Mouse (Mus musculus) forebrain, postnatal 0 days (tissue): ENCODE measurements around the gene Snrnp35. TPM values are rescaled to one million over a fixed set of nuclear protein-coding genes. Genes with fewer than 3 reads are reported as not detected.

Experiments used
- ATAC-seq: fragments of 200-750 bp; cut with Nextera tagmentation; 2 replicates; pipeline ENCODE4 v1.8.0; 2017; ENCODE audit warnings: mild to moderate bottlenecking, moderate library complexity
- DNase-seq: peaks from one replicate; pipeline ENCODE4 v3.0.0-alpha.2; 2015
- H3K27ac ChIP-seq: fragments of 300-500 bp; sonication (generic); 2 replicates; pipeline ENCODE4 v1.5.1; 2014; ENCODE audit warnings: low read depth, mild to moderate bottlenecking, antibody characterized with exemption, low read length, moderate library complexity, mixed read lengths
- H3K27me3 ChIP-seq: fragments of 300-500 bp; sonication (generic); 2 replicates; pipeline ENCODE4 v1.6.1; 2014; ENCODE audit warnings: mild to moderate bottlenecking, low read length, mixed read lengths; ENCODE audit not compliant: insufficient read depth
- H3K36me3 ChIP-seq: fragments of 300-500 bp; sonication (generic); 2 replicates; pipeline ENCODE4 v1.6.1; 2014; ENCODE audit warnings: mild to moderate bottlenecking, moderate library complexity; ENCODE audit not compliant: insufficient read depth
- H3K4me1 ChIP-seq: fragments of 300-500 bp; sonication (generic); 2 replicates; pipeline ENCODE4 v1.6.1; 2014; ENCODE audit warnings: antibody characterized with exemption; ENCODE audit not compliant: insufficient read depth
- H3K4me2 ChIP-seq: fragments of 300-500 bp; sonication (generic); 2 replicates; pipeline ENCODE4 v1.6.1; 2014; ENCODE audit warnings: low read depth, mild to moderate bottlenecking, moderate library complexity
- H3K4me3 ChIP-seq: fragments of 300-500 bp; sonication (generic); 2 replicates; pipeline ENCODE4 v1.5.1; 2014; ENCODE audit warnings: low read depth, low read length, mixed read lengths
- H3K9ac ChIP-seq: fragments of 300-500 bp; sonication (generic); 2 replicates; pipeline ENCODE4 v1.6.1; 2014; ENCODE audit warnings: mild to moderate bottlenecking
- H3K9me3 ChIP-seq: fragments of 300-500 bp; sonication (generic); 2 replicates; pipeline ENCODE4 v1.6.1; 2016; ENCODE audit warnings: low read length
- CTCF ChIP-seq: sonication (generic); IDR thresholded peaks from 2 replicates; pipeline ENCODE4 v1.5.1; 2016; ENCODE audit warnings: antibody characterized with exemption, control low read depth, low read depth
- WGBS: fragments of 180-500 bp; shearing (Covaris S2); extraction: QIAGEN DNeasy Blood & Tissue Kit; methylation state at CpG from one replicate; pipeline ENCODE4 v1.1.7; 2014; 5-methylcytosine and 5-hydroxymethylcytosine counted together
- polyA plus RNA-seq: library from polyadenylated mRNA; unstranded; fragments of >200 nt; fragmentation: Nextera tagmentation; extraction: Ambion mirVana; gene quantifications from 2 replicates; pipeline ENCODE4 v1.2.1, GENCODE M21; 2015
- total RNA-seq: library from RNA; depleted of rRNA; stranded (reverse); fragments of >200 nt; gene quantifications from 2 replicates; pipeline ENCODE4 v1.2.3, GENCODE M21; 2014

Snrnp35 gene
- total and polyA plus RNA-seq, 2 experiments from 2014 or later: 16.0 to 17.7 TPM

DNA sequence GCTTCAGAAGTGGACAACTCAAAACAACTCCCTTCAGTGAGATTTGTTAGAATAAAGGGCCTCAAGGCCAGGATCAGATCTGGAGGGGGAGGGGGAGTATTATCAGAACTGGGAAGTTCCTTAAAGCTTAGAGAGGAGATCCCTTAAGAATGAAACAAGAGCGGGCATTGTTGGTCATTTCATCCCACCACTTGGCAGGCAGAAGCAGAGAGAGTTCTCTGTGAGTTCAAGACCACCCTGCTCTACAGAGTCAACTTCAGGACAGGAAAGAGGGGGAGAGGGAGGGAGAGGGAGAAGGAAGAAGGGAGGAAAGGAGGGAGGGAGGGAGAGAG lies 4.1 kb upstream of the Snrnp35 start:
- H3K36me3 ChIP-seq: no peaks in the 10 kb centered on the region
- TF ChIP-seq CTCF: no peak
- 0 out of 2 replicates have a peak overlapping the region, but pooled peaks have one; percentile 79 for H3K4me3 ChIP-seq
- peak overlapping the region; percentile 76 for H3K4me2 ChIP-seq
- no peak overlapping the region; the same call in 1 of the 2 replicates for H3K27ac ChIP-seq
- no peaks in the 10 kb centered on the region for H3K27me3 ChIP-seq
- ATAC-seq: no peak
- no peak overlapping the region for H3K9ac ChIP-seq
- WGBS: 79% methylated on average over 1 of the region's 1 CpGs
- H3K9me3 ChIP-seq: no peaks in the 10 kb centered on the region
- peaks cover 4% of the 10 kb centered on the region for H3K4me1 ChIP-seq
- DNase-seq: no peak

DNA sequence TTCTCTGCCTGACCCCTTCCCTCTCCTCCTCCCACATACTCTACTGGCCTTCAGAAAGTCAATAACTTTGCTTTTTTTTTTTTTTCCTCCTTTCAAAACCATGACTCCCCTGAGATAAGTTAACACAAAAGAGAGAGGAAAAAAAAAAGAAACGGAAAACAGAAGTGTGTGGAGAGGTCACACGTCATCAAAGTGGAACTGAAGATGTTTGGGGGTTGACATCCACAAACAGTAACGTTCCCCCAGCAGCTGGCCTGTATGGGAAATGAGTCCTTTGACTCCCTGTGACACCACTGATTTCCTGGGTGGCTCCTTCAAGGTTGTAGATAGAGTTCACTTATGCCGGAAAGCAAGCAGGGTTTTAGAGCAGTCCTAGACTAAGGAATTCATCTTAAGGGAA lies 2.8 kb upstream of the Snrnp35 start:
- WGBS: 81% methylated on average over 4 of the region's 4 CpGs
- no peak for ATAC-seq
- DNase-seq: no peak
- H3K4me2 ChIP-seq: no peak overlapping the region
- no peak overlapping the region for H3K27ac ChIP-seq
- peaks cover 8% of the 10 kb centered on the region for H3K4me1 ChIP-seq
- H3K27me3 ChIP-seq: no peaks in the 10 kb centered on the region
- TF ChIP-seq CTCF: no peak
- H3K9ac ChIP-seq: no peak overlapping the region
- no peaks in the 10 kb centered on the region for H3K9me3 ChIP-seq
- H3K4me3 ChIP-seq: no peak overlapping the region
- H3K36me3 ChIP-seq: no peaks in the 10 kb centered on the region

DNA sequence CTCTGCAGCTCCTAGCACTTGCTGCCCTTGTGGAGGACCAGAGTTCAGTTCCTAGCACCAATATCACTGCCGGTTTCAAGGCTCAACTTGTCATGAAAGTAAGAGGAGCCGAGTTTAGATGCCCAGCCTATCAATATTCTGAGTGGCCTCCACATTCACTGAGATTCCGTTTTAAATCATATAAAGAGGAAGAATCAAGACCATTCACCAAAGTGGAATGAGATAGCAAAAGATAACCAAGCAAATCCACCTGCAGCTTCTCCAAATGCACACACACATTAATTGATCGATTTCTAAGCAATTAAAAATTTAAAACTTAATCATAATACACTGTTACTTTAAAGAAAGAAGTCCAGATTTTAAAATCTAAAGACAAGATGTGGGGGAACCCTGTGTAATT lies 1.2 kb upstream of the Snrnp35 start:
- no peak for DNase-seq
- Histone ChIP-seq H3K27me3 (no peaks in the 10 kb centered on the region), H3K9me3 (no peaks in the 10 kb centered on the region), H3K4me1 (peaks cover 8% of the 10 kb centered on the region; the same call in 1 of the 2 replicates), H3K4me2 (no peak overlapping the region), H3K36me3 (no peaks in the 10 kb centered on the region), H3K27ac (no peak overlapping the region), H3K9ac (no peak overlapping the region), H3K4me3 (no peak overlapping the region)
- WGBS: 90% methylated on average over 4 of the region's 4 CpGs
- no peak for ATAC-seq
- no peak for TF ChIP-seq CTCF

DNA sequence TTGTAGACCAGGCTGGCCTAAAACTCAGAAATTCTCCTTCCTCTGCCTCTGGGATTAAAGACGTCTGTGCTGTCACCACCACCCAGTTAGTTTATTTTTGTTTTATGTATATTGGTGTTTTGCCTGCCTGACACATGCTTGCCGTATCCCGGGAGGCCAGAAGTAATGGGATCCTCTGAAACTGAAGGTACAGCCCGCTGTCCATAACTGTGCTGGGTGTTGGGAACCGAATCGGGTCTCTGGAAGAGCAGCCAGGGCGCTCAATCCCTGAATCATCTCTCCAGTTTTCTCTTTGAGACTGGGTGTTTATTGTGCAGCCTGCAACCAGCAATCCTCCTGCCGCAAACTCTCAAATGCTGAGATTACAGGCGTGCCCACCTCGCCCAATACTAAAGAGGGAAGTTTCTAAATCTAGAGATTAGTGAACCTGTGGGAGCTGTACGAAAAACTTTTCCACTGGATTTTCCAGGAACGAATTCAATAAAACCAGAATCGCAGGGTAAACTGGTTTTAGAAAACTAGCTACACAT lies 433 bp upstream of the Snrnp35 start:
- Histone ChIP-seq H3K4me3 (peak overlapping the region; percentile 77), H3K9ac (peak overlapping the region; percentile 92), H3K4me1 (peaks cover 8% of the 10 kb centered on the region; the same call in 1 of the 2 replicates), H3K9me3 (no peaks in the 10 kb centered on the region), H3K36me3 (no peaks in the 10 kb centered on the region), H3K4me2 (peak overlapping the region; percentile 76), H3K27me3 (no peaks in the 10 kb centered on the region), H3K27ac (peak overlapping the region; percentile 99)
- ATAC-seq: no peak
- no peak for TF ChIP-seq CTCF
- WGBS: 3% methylated on average over 13 of the region's 13 CpGs
- DNase-seq: no peak

DNA sequence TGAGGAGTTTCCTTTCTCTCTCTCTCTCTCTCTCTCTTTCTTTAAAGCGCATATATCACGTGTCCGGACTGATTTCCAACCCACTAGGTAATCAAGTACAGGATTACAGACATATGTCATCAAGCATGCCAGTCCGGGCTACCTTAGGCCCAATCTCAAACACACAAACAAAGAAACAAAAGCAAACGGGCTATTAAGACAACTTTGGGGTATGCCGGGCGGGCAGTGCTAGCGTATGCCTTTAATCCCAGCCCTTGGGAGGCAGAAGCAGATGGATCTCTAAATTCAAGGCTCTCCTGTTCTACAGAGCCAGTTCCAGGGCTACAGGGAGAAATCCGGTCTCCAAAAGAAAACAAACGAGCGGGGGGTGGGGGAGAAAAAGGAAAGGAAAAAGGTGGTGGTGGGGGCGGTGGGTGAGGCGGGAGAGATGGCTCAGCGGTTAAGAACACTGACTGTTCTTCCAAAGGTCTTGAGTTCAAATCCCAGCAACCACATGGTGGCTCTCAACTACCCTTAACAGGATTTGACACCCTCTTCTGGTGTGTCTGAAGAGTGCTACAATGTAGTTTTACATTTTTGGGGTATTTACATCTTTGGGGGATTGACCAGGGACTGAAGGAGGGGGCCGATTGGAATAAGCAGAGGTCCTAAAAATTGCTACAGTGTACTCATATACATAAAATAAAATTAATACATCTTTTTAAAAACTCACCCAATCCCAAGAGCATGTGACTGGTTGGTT lies 892 bp downstream of the Snrnp35 start:
- H3K4me1 ChIP-seq: peaks cover 5% of the 10 kb centered on the region; the same call in 1 of the 2 replicates
- peak overlapping the region; percentile 92 for H3K9ac ChIP-seq
- no peaks in the 10 kb centered on the region for H3K9me3 ChIP-seq
- WGBS: 8% methylated on average over 15 of the region's 15 CpGs
- ATAC-seq (peak; percentile 50), DNase-seq (no peak)
- peak; percentile 17; the same call in 1 of the 2 replicates for TF ChIP-seq CTCF
- peak overlapping the region; percentile 76 for H3K4me2 ChIP-seq
- peak overlapping the region; percentile 77 for H3K4me3 ChIP-seq
- no peaks in the 10 kb centered on the region for H3K36me3 ChIP-seq
- H3K27ac ChIP-seq: peak overlapping the region; percentile 99
- no peaks in the 10 kb centered on the region for H3K27me3 ChIP-seq

DNA sequence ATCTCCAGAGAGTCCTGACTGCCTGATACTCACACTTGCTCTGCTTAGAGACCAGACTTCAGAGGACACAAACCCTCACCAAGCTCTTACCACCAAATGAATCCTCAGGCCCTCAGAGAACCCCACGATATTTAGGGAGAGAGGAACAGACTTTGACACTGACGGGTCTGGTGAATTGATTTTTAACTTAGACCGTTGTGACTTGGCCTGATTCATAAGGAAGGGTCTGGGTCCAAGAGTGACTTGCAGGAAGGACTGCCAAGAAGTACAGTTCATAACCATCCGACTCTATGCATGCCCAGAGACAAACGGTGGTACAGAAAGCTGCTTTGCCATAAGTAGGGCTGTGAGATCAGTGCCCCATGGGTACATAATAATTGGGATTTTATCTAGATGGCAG lies 2.7 kb downstream of the Snrnp35 start:
- DNase-seq (no peak), ATAC-seq (no peak)
- H3K27me3 ChIP-seq: no peaks in the 10 kb centered on the region
- no peak for TF ChIP-seq CTCF
- H3K4me3 ChIP-seq: no peak overlapping the region
- H3K9ac ChIP-seq: no peak overlapping the region
- H3K9me3 ChIP-seq: no peaks in the 10 kb centered on the region
- H3K4me1 ChIP-seq: peaks cover 5% of the 10 kb centered on the region; the same call in 1 of the 2 replicates
- H3K4me2 ChIP-seq: no peak overlapping the region
- peaks cover under 1% of the 10 kb centered on the region; the same call in 1 of the 2 replicates for H3K36me3 ChIP-seq
- WGBS: 92% methylated on average over 5 of the region's 5 CpGs
- no peak overlapping the region for H3K27ac ChIP-seq

DNA sequence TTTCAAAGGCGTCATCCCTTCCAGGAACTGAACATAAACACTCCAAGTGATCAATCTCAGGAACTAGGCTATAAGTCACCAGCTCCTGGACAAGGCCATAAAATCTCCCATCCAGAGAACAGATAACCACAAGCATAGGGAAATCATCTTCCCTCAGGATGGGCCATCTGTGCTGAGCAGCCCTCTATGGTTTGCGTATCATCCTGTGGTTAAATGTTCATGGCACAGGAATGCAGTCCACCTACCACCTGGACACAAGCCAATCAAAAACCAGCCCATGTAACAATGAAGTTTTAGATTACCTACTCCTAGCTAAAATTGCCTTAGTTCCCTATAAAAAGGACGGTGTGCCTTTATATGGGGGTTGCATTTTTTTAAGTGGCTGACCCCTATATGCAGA lies 6.0 kb downstream of the Snrnp35 start:
- TF ChIP-seq CTCF: no peak
- Histone ChIP-seq H3K9me3 (no peaks in the 10 kb centered on the region), H3K9ac (no peak overlapping the region), H3K27ac (no peak overlapping the region), H3K36me3 (peaks cover 28% of the 10 kb centered on the region), H3K4me3 (no peak overlapping the region), H3K4me2 (no peak overlapping the region), H3K27me3 (no peaks in the 10 kb centered on the region), H3K4me1 (peaks cover 5% of the 10 kb centered on the region; the same call in 1 of the 2 replicates)
- ATAC-seq (no peak), DNase-seq (no peak)
- WGBS: 95% methylated on average over 3 of the region's 3 CpGs
